Mouse (Mus musculus) myocyte (in vitro differentiated cells): ENCODE measurements around the gene Trpm1.

Experiments used
- E2F4 ChIP-seq: IDR thresholded peaks from one replicate; pipeline ENCODE4 v1.6.1; 2011; ENCODE audit warnings: mild to moderate bottlenecking, control low read depth, moderate library complexity; ENCODE audit not compliant: insufficient read depth
- MYOG ChIP-seq, 3 experiments: IDR thresholded peaks; one replicate each; pipeline ENCODE4 v1.6.1; 2011; ENCODE audit warnings: control low read depth in 2 of 3, low read depth in 2 of 3, mild to moderate bottlenecking in 2 of 3; ENCODE audit not compliant: insufficient read length in 2 of 3, control insufficient read depth in 1 of 3, insufficient read depth in 1 of 3
- USF1 ChIP-seq: IDR thresholded peaks from one replicate; pipeline ENCODE4 v1.6.1; 2011; ENCODE audit warnings: low read depth, mild to moderate bottlenecking, control low read depth, moderate library complexity

DNA sequence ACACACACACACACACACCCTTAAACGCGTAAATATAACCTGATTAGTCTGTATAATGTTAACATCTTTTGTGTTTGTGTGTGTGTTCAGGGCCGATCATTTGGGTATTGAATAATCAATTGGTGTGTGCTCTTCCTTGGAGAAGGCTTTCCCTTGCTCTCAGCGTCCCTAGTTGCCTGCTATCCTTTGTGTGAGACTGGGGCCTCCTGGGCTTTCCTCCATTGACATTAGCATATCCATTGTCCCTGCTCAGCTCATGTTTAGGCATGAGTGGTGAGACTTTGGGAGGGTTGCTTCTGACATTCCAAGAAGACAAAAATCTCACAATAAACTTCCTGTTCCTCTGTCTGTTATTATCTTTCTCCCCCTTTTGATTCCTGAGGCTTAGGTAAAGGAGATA is 118.3 kb downstream of the Trpm1 start:
- TF ChIP-seq E2F4, result no peak
- TF ChIP-seq USF1, result no peak
- TF ChIP-seq MYOG (IDR thresholded peaks at IDR 0.05; ENCODE audit: control insufficient read depth in 1 of 3, insufficient read depth in 1 of 3, insufficient read length in 2 of 3, low read depth in 2 of 3), result no peak
